Mouse (Mus musculus): ENCODE results near the gene Acot9. TPM values are rescaled to one million over a fixed set of nuclear protein-coding genes. Genes with fewer than 3 reads are reported as not detected.

Gene Acot9
- 176 TPM for polyA plus RNA-seq (2021)

DNA sequence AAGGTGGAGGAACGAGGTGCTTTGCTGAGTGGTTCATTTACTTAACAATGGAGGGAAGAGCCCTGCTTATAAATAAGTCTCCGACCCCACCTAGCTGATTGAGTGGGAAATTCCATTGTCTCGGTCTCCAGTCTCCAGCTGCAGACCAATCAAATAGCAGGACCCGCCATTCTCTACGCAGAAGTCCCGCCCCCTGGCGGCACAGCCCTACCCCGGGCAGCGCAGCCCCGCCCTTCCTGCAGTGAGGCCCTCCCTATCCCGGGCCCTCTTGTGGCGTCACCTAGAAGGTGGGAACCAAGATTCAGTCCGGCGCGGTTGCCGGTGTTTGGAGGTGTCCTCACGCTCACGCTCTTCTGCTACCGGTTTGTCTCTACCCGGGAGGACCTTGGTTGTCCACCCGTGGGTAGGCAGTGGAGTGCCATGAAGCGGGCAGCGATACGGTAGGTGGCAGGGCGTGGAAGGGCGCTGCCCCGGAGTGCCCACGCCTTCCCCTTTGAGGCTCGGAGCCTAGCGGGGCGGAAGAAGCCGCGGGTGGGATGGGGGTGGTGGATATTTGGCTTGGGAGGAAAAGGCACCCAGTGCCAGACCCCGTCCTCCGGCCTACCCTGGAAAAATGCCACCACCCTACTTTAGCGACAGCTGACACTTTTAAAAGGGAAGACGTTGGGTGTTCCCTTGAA lies at the start of gene Acot9:
TSS of gene Acot9 (plus strand) at position 209 of the 680 bp plus-strand sequence.
- ChIA-PET CTCF (interaction anchor here (0.7 to 1.7 kb wide), 6 partner anchors 9 to 117 kb away, joined by 3 to 5 read pairs (median 4); no protein-coding TSS in a partner anchor), POLR2A (interaction anchor here (0.7 to 1.0 kb wide), 2 partner anchors 9 to 29 kb away, joined by 3 read pairs; no protein-coding TSS in a partner anchor)
- in situ Hi-C loops (cut with MboI; ENCODE audit: low pct_unique_long_range_greater_than_20kb): no loop called here
- no peaks in the 10 kb centered on the region for H3K27me3 ChIP-seq
- peak; percentile 56 for TF ChIP-seq CTCF (IDR thresholded peaks at IDR 0.05)
- DNase-seq (ENCODE audit: low read depth, low spot score) (peak; percentile 41), ATAC-seq (peak; percentile 95)

- DNase-seq (ENCODE audit: low read depth, low spot score) (no peak), ATAC-seq (no peak)
- H3K27me3 ChIP-seq: peaks cover 4% of the 10 kb centered on the region
- no peak for TF ChIP-seq CTCF (IDR thresholded peaks at IDR 0.05)
- ChIA-PET CTCF (no interaction called here), POLR2A (no interaction called here)
- in situ Hi-C loops (cut with MboI; ENCODE audit: low pct_unique_long_range_greater_than_20kb): loop anchor here (5.0 to 10.0 kb wide), 3 partner anchors 43 to 100 kb away; no protein-coding TSS in a partner anchor
These were observed 47.7 kb upstream of the Acot9 start for GRCm38 (mm10) chrX:155214291-155215136.

DNA sequence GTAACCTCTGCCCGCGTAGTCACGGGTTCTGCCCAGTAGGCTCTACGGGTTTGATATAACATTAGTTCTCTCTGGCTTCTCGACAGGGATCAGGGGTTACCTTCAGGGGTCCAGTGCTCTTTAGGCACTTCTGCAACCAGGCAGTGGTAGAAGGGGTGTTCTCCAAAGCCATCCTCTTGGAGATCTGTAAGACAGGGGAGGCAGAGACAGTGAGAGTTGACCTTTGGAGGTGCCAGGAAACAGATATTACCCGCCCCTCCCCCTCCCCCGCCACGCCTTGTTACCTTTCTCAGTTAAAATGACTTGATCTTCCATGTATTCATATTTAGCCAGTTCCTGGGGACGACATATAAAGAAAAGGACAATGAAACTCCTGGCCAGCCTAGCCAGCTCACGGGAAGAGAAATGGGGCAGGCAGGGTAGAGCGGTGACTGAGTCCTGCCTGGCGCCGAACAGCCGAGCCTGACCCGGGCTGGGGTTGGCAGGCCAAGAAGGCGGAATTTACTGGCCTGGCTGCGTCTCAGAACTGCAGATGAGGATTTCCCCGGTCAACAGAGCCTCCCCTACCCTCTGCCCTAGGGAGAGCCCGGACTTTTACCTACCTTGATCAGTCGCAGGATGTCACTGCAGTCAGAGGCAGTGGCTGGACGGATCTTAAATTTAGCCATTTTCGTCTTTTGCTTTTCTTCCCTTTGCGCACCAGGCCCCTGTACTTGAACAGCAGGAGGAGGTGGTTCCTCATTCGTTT lies 46.6 kb upstream of the Acot9 start:
- peak; percentile 45 for ATAC-seq
- peaks cover 4% of the 10 kb centered on the region for H3K27me3 ChIP-seq
- CTCF ChIA-PET: interaction anchor here (1.1 to 1.7 kb wide), 4 partner anchors 42 to 89 kb away, joined by 3 to 6 read pairs (median 4); no protein-coding TSS in a partner anchor
- in situ Hi-C loops (cut with MboI; ENCODE audit: low pct_unique_long_range_greater_than_20kb): loop anchor here (5.0 to 10.0 kb wide), 3 partner anchors 42 to 99 kb away; no protein-coding TSS in a partner anchor
- TF ChIP-seq CTCF (IDR thresholded peaks at IDR 0.05): no peak
- POLR2A ChIA-PET: interaction anchor here (0.6 to 0.7 kb wide), 2 partner anchors 10 to 11 kb away, joined by 3 to 4 read pairs; no protein-coding TSS in a partner anchor
- DNase-seq (ENCODE audit: low read depth, low spot score): no peak

DNA sequence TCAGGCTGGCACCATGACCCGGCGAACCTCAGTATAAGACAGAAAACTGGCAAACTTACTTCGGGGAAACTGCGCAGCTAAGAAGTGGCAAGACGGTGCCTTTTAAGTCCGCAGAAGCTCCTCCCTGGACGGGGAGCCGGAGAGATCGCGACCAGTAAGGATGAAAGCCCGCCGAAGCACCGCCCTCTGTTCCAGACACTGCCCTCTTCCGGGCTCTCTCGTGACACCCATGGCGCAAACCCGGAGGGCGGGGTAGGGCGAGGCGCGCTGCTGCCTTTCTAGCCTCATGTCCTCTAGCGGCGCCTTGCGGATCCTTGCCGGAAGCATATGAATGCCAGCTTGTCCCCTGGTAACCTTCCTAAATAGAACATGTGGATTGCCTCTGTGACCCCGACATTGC lies 46.0 kb upstream of the Acot9 start, which contains the start of gene Sat1:
TSS of gene Sat1 (minus strand) at position 179 of the 400 bp plus-strand sequence.
- DNase-seq (ENCODE audit: low read depth, low spot score): peak; percentile 55

DNA sequence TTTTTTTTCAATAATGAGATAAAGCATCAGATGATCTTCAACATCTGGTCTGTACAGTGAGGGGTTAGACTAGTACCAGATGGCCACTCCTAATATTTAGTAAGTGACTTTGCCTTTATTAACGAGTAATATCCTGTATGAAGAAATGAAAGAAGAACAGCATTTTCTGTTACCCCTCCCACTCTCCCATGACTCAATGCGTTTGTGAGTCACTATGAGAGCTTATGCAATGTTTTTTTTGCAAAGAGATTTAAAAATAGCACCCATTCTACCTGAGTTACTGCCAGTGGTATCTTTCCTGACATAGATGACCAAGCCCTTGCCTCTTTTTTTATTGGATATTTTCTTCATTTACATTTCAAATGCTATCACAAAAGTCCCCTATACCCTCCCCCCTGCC lies 44.0 kb upstream of the Acot9 start:
- ATAC-seq (no peak), DNase-seq (ENCODE audit: low read depth, low spot score) (no peak)
- no peaks in the 10 kb centered on the region for H3K27me3 ChIP-seq
- in situ Hi-C loops (cut with MboI; ENCODE audit: low pct_unique_long_range_greater_than_20kb): loop anchor here (5.0 to 10.0 kb wide), 3 partner anchors 39 to 97 kb away; no protein-coding TSS in a partner anchor
- TF ChIP-seq CTCF (IDR thresholded peaks at IDR 0.05): no peak
- POLR2A ChIA-PET: no interaction called here
- CTCF ChIA-PET: interaction anchor here (0.6 to 0.9 kb wide), 2 partner anchors 15 to 77 kb away, joined by 3 read pairs; no protein-coding TSS in a partner anchor

More for the DNA sequence above, 46.0 kb upstream of the Acot9 start, which contains the start of gene Sat1:
- peak; percentile 93 for ATAC-seq
- peak; percentile 71 for TF ChIP-seq CTCF (IDR thresholded peaks at IDR 0.05)
- peaks cover 4% of the 10 kb centered on the region for H3K27me3 ChIP-seq
- ChIA-PET CTCF (interaction anchor here (1.1 to 1.7 kb wide), 4 partner anchors 41 to 88 kb away, joined by 3 to 6 read pairs (median 4); no protein-coding TSS in a partner anchor), POLR2A (interaction anchor here (0.7 kb wide), 1 partner anchor 11 kb away, joined by 4 read pairs; no protein-coding TSS in a partner anchor)
- in situ Hi-C loops (cut with MboI; ENCODE audit: low pct_unique_long_range_greater_than_20kb): loop anchor here (5.0 to 10.0 kb wide), 3 partner anchors 41 to 99 kb away; no protein-coding TSS in a partner anchor

GRCm38 (mm10) chrX:155256856-155257255 lies 5.4 kb upstream of the Acot9 start:
- in situ Hi-C loops (cut with MboI; ENCODE audit: low pct_unique_long_range_greater_than_20kb): loop anchor here (5.0 to 10.0 kb wide), 2 partner anchors 40 to 112 kb away; partner anchors contain the start of gene Sat1
- ChIA-PET POLR2A (interaction anchor here (0.6 kb wide), 1 partner anchor 403 kb away, joined by 3 read pairs; no protein-coding TSS in a partner anchor), CTCF (interaction anchor here (0.7 to 1.1 kb wide), 2 partner anchors 24 to 41 kb away, joined by 3 to 4 read pairs; partner anchors contain the start of gene Sat1)
- no peak for ATAC-seq
- peaks cover 3% of the 10 kb centered on the region for H3K27me3 ChIP-seq
- no peak for DNase-seq (ENCODE audit: low read depth, low spot score)
- TF ChIP-seq CTCF (IDR thresholded peaks at IDR 0.05): no peak

DNA sequence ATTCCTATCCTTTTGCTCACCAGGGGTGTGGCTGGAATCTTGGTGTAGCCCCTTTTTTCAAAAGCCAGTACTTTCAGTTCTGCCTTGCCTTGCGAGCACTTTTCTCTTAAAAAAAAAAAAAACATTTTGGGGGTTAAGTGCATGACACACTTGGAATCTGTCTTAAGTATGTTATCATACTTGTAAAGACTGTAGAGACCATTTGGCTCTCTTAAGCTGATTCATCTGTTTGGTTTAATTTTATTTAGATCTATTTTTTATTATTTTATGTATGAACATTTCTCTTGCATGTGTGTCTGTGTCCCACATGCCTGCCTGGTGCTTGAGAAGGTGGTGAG lies 641 bp downstream of the Acot9 start:
- H3K27me3 ChIP-seq: no peaks in the 10 kb centered on the region
- no peak for TF ChIP-seq CTCF (IDR thresholded peaks at IDR 0.05)
- ATAC-seq: no peak
- in situ Hi-C loops (cut with MboI; ENCODE audit: low pct_unique_long_range_greater_than_20kb): no loop called here
- ChIA-PET POLR2A (interaction anchor here (0.7 kb wide), 1 partner anchor 9 kb away, joined by 3 read pairs; no protein-coding TSS in a partner anchor), CTCF (interaction anchor here (1.0 kb wide), 1 partner anchor 10 kb away, joined by 3 read pairs; no protein-coding TSS in a partner anchor)
- DNase-seq (ENCODE audit: low read depth, low spot score): no peak

DNA sequence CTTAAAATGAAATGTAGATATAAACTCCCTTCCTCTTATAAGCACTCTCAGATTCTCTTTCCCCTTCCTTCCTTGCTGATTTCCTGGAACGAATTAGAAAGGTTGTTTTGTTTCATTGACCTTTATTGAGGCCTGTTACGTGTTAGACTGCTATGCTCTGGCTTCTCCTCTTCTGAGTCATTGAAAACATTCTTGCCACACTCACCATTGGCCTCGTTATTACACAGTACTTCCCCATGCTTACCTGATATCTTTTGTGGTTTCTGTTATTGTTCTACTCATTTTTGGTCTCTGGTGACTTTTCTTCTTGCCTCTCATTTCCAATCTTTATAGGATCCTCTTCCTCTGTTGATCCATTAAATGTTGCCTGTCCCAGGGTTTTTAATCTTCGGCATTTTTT lies 16.2 kb downstream of the Acot9 start:
- POLR2A ChIA-PET: no interaction called here
- peak; percentile 78 for ATAC-seq
- in situ Hi-C loops (cut with MboI; ENCODE audit: low pct_unique_long_range_greater_than_20kb): no loop called here

DNA sequence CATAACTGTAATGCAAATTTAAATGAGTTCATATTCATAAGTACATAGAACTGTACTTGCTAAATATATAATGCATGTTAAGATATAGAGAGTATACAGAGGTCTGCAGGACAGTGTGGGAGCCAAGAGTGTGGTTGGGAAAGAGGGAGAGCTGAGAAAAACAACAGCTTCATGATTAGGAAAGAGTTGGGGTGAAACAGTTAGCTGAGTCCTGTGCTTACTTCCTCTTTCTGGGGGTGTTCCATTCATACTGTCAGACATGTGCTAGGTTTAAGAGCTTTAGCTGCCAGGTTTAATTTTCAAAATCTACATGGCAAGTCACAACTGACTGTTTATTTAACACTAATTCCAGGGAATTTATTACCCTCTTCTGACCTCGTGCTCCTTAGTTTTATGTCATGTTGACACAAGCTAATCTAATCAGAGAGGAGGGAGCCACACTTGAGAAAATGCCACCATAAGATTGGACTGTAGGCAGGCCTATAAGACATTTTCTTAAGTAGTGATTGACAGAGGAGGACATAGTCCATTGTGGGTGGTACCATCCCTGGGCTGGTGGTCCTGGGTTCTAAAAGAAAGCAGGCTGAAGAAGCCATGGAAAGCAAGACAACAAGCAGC lies 18.3 kb downstream of the Acot9 start:
- CTCF ChIA-PET: interaction anchor here (1.6 kb wide), 1 partner anchor 23 kb away, joined by 3 read pairs; no protein-coding TSS in a partner anchor
- ATAC-seq: peak; percentile 28
- in situ Hi-C loops (cut with MboI; ENCODE audit: low pct_unique_long_range_greater_than_20kb): no loop called here

More for the DNA sequence above, 16.2 kb downstream of the Acot9 start:
- no peak for TF ChIP-seq CTCF (IDR thresholded peaks at IDR 0.05)
- CTCF ChIA-PET: no interaction called here
- peaks cover 10% of the 10 kb centered on the region for H3K27me3 ChIP-seq
- DNase-seq (ENCODE audit: low read depth, low spot score): no peak

More for the DNA sequence above, 18.3 kb downstream of the Acot9 start:
- no peak for DNase-seq (ENCODE audit: low read depth, low spot score)
- POLR2A ChIA-PET: no interaction called here
- H3K27me3 ChIP-seq: peaks cover 10% of the 10 kb centered on the region
- TF ChIP-seq CTCF (IDR thresholded peaks at IDR 0.05): no peak
